Mouse (Mus musculus): ENCODE results near the gene Kcnab1.

GRCm38 (mm10) chr3:65187833-65188698 is 78.9 kb downstream of the Kcnab1 start:
- TF ChIP-seq POLR2A (IDR thresholded peaks at IDR 0.05; ENCODE audit: borderline replicate concordance, extremely low read depth, insufficient read depth, insufficient read length, poor library complexity, severe bottlenecking) = no peak
- no peak for TF ChIP-seq CTCF (IDR thresholded peaks at IDR 0.05; ENCODE audit: borderline replicate concordance, extremely low read depth, insufficient read depth, insufficient read length)

Data from brain, embryonic 14.5 days (tissue).